Mouse (Mus musculus): ENCODE results near the gene Gba. TPM values are rescaled to one million over a fixed set of nuclear protein-coding genes. Genes with fewer than 3 reads are reported as not detected.

Gene Gba
- 14.9 and 15.3 TPM in 2 replicates for polyA plus RNA-seq (2012; ENCODE audit: low replicate concordance)

DNA sequence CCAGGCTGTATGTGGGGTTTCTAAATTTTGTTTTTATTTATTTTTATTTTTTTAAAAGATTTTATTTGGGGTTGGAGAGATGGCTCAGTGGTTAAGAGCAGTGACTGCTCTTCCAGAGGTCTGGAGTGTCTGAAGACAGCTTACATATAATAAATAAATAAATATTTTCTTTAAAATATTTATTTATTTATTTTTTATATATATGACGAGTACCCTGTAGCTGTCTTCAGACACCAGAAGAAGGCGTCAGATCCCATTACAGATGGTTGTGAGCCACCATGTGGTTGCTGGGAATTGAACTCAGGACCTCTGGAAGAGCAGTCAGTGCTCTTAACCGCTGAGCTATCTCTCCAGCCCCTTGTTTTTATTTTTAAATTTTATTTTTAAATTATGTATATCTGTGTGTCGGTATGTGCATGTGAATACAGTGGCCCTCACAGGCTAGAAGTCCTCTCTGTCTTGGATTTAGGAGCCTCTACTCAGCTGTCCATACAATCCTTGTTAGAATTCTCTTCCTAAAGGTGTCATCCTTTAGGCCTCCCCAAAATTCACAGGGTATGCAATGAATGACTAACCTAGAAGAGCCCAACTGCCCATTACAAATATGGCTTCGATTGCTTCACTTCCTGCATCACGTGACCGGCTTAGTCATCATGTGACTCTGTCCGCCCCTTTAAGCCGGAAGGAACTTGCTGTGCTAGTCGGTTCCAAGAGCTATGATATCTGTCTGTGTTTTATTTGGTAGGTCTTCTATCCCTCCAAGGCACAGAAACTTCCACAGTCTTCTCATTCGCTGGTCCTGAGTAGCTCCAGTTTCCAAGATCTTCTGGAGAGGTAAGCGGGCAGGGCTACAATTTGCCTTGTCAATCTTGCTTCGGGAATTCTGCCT lies at the start of gene Gba:
Gene Gba (plus strand): TSS at position 676 of the 889 bp plus-strand sequence.

DNA sequence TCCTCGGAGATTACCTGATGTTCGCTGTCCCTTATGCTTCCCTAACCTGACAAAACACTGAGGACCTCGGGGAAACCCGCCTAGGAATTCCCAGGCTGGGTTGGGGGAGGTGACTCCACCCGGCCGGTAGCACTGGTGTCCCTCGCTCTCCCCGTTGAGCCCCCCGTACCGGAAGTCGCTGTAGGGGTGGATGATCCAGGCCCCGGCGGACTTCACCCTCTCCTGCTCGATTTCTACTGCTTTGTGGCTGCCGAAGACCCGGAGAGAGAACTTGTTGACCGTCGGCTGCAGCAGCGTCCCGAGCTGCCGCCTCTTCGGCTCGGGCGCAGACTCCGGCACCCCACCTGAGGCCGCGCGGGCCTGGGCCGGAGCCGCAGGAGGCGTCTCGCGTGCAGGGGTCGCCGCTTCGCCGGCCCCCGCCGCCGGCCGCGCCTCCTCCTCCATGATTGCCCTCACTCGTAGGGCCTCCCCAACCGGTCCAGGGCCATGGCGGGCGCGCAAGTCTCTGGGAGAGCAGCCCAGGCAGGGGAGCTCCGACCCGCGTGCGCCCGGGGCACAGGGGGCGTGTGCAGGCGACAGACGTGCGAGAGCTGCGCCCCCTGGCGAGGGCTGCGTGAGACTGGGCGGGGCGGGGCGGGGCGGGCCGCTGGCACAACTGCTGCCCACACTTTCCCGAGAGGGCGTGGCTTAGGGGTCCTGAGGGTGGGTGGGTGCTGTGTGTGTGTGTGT lies 42.9 kb upstream of the Gba start, which contains the start of gene Hcn3:
Gene Hcn3 (minus strand): TSS at position 581 of the 729 bp plus-strand sequence.

DNA sequence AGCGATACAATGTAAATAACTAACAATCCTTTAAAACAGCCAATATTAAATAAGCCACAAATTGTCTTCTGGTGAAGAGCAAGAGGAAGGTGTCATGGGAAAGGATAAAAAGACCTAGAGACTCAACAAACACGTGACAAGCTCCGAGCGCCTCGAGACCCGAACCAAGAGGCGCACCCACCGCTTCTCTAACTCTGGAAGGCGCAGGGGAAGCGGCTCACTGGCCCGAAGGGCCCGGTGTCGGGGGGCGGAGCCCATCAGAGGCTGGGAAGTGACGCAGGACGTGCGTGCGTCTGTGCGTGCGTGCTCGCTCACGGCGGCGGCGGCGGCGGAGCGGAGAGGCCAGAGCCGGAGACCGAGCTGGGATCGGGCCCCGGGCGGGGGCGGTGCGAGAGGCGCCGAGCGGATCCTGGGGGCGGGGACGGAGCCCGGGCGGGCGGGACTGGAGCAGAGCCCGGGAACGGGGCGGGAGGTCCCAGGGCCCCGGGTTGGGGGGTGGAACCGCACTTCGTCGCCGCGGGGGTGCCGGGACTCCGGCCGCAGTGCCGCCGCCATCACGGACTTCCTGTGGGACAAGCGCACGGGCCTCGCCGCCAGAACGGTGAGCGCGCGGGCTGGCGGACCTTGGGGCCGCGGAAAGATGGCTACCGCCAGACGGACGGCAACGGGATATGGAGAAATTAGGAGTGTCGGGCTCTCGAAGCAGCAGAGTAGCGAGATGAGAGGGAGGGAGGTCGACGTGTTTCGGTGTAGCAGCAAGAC lies 38.0 kb upstream of the Gba start, which contains the start of gene Clk2:
Gene Clk2 (plus strand): TSS at position 290 of the 762 bp plus-strand sequence.

DNA sequence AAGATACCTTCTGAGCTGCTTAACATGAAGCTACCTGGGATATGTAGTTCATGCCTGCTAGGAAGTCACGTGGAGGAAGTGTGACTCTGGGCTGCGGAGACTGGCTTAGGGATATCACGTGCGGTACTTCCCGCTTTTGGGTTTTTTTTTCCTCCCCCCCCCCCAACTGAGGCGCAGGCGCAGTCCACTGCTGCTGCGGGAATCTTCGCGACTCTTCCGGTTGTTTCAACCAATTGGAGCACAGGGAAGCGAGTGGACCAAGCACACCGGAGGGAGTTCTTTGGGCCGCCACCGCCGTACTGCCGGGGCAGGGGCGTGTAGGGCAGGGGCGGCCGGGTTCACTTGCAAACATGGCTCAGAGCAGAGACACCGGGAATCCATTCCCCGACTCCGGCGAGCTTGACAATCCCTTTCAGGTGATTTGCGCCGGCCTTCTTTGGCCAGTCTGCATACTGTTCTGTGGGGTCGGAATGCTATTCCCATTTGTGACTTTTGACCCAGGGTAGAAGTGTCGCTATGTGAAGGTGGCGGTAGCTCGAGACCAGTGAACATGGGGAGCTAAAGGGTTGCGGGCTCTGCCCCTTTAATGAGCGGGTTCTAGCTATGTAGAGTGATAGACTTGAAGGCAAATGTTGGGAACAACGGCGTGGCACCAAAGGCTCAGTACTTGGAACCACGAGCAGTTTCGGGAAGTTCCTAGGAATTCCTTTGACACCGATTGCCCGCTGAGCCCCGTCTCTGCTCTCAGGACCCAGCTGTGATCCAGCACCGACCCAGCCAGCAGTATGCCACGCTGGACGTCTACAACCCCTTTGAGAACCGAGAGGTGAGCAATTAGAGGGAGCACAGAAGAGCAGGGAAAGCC lies 25.3 kb upstream of the Gba start, which contains the start of gene Scamp3:
Gene Scamp3 (plus strand): TSS at position 232 of the 865 bp plus-strand sequence.

DNA sequence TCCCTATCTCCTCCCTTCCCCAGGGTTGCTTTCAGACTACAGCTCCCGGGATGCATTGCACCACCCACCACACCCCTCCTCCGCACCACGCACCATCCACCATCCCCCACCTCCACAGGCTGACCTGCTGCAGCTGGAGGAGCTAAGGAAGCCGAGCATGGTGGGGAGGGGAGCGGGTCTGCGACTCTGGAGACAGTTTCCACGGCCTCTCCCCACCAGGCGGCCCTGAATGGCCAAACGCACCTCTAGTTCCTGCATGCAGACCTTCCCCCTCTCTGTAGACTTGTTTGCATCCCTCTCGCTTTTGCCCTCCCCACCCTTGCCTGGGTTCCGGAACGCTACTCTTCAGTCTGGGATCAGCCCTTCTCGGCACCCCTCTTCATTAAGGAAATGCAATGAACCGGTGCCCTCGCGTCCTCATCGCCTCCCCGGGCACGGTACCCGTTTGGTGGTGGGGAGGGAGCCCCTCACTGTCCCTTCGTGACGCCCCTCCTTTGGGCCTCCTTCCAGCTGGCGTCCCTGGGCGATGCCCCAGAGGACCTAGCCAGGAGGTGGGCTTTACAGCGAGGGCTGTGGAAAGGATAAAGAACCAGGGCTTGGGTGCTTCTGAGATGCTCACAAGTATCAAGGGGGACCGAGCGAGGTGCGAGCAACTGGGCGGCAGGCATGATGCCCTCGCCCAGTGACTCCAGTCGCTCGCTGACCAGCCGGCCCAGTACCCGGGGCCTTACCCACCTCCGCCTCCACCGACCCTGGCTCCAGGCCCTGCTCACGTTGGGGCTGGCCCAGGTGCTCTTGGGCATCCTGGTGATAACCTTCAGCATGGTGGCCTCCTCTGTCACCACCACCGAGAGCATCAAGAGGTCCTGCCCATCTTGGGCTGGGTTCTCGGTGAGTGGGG lies 19.4 kb upstream of the Gba start, which contains the start of gene Fam189b:
Gene Fam189b (plus strand): TSS at position 86 of the 901 bp plus-strand sequence.

DNA sequence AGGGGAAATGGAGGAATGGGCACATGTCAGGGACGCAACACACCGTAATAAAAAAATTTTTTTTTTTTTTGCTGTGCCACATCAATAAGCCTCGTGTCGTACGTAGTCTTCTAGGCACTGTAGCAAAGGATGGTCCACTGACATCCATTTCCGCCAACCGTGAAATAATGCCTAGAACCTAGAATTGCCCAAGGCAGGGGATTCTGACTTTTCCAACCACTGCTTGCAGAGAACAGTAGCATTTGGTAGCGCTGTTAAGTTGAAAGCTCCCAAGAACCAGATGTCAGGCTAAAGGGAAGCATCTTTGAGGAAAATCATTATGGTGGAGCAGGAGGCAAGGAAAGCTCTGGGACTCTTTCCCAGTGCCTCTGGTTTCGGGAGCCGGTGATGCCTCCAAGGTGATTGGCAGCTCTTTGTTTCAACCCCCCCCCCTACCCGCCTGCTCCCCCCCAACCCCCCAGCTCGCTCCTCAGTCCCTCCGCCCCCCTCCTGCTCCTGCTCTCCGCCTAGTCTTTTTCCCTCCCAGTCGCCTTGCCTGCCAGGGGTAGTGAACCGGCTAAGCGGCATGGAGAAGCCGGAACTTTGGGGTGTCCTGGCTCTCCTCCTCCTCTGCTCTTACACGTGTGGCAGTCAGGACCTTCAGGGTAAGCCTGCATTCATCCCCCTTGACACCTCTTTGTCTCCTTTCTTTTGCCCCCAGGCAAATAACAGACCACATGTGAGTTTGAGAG lies 12.1 kb downstream of the Gba start, which contains the start of gene Thbs3:
Gene Thbs3 (plus strand): TSS at position 500 of the 731 bp plus-strand sequence.

DNA sequence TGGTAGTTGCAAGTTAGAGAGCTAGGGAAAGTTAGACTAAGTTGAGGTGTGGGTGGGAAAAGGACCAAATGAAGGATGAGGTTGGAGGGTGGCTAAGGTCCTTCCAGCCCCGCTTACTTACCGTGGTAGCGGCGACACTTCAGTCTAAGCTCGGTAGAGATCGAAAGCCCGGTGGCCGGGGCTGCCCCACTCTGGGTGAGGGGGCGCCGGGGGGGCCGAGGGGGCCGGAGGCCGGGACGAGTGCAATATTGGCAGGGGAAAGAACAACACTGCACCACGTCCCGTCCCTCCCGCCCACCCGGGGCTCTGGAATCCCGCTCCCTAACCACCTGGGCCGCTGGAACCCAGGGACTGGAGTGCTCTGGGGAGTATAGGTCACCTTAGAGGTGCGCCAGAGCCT lies 24.2 kb downstream of the Gba start, which contains the start of gene Mtx1:
Gene Mtx1 (minus strand): TSS at position 189 of the 400 bp plus-strand sequence.

DNA sequence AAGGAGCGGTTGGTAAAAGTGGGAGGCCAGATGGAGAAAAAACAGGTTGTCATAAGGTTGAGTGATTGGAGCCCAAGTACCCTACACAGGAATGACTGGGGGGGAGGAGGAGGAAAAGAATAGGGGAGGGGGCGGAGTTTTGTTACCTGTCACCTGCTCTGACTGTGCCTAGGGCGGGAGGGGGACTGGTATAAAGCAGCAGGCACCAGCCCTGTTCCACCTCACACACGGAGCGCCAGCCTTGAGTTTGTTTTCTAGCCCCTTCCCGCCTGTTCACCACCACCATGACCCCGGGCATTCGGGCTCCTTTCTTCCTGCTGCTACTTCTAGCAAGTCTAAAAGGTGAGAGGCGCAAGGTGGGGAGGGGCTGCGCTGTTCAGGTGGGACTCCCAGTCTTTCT lies 26.1 kb downstream of the Gba start, which contains the start of gene Muc1:
Gene Muc1 (plus strand): TSS at position 222 of the 400 bp plus-strand sequence.

DNA sequence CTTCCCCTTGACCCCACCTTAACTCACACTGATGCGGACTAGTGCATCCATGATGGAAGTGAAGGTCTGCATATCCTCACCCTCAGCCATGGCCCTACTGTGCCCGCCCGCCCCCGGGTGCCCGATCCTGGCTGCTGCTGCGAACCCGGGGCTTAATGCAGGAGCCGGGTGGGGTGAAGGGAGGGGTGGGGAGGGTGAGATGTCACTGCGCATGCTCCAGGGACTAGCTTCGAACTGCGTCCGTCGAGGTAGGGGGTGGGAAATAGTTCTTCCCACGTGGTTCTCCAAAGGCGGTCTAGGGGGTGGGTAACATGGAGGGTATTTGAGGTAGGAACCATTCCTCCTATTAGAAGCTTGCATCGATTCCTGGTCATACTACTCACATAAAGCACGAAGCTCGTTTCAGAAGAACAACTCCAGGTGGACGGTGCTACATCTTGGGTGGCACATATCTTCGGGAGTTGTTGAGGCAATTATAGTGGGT lies 43.0 kb downstream of the Gba start, which contains the start of gene Krtcap2:
Gene Krtcap2 (plus strand): TSS at position 279 of the 484 bp plus-strand sequence.

DNA sequence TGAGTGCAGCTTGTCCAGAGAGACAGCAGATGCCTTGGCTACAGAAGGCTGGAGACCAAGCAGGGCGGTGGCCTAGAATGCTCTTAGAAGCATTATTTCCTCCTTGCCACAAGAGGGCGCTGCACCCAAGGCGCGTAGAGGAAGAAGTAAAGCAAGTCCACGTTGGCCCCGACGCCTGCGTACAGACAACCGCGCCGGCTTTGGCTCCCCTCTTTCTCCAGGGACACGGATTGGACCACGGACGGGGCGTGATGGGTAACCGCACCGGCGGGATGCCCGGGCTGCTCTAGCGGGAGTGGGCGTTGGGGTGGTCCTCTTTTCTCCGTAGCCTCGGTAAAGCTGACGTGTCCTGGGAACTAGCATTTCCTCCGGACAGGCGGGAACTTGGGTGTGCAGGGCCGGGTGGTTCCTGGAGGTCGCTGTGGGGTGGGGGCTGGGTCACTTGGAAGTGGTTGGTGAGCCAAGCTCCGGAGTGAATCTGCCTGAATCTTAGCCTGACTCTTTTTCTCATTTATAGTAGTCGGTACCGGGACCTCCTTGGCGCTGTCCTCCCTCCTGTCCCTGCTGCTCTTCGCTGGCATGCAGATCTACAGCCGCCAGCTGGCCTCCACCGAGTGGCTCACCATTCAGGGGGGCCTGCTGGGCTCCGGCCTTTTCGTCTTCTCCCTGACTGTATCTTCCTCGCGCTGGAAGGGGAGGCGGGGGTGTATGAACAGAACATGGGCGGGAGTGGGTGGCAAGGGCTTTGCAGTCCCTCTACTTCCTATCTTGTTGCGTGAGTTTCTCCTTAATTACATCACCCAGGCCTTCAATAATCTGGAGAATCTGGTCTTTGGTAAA lies 43.8 kb downstream of the Gba start, which contains the start of gene Trim46:
Gene Trim46 (minus strand): TSS at position 49 of the 840 bp plus-strand sequence.

Other genes starting within 250 kb of the Gba start
- 39.4 and 51.6 TPM in 2 replicates for gene Rusc1, start 109.6 kb upstream of the Gba start, polyA plus RNA-seq (2012; ENCODE audit: low replicate concordance)
- 0.68 TPM in 1 of 2 replicates, not detected in the other for gene Gm43738, start 101.8 kb upstream of the Gba start, polyA plus RNA-seq (2012; ENCODE audit: low replicate concordance)
- gene Fdps, start 101.0 kb upstream of the Gba start, polyA plus RNA-seq (2012; ENCODE audit: low replicate concordance) = 4.4 and 8.8 TPM in 2 replicates
- 5.5 and 56.5 TPM in 2 replicates for gene Pklr, start 66.8 kb upstream of the Gba start, polyA plus RNA-seq (2012; ENCODE audit: low replicate concordance)
- gene Hcn3, start 42.7 kb upstream of the Gba start, polyA plus RNA-seq (2012; ENCODE audit: low replicate concordance) = 3.0 and 4.4 TPM in 2 replicates
- gene Clk2, start 38.1 kb upstream of the Gba start, polyA plus RNA-seq (2012; ENCODE audit: low replicate concordance) = 48.8 and 75.7 TPM in 2 replicates
- gene Scamp3, start 25.5 kb upstream of the Gba start, polyA plus RNA-seq (2012; ENCODE audit: low replicate concordance) = 280 and 307 TPM in 2 replicates
- 144 and 333 TPM in 2 replicates for gene Fam189b, start 19.8 kb upstream of the Gba start, polyA plus RNA-seq (2012; ENCODE audit: low replicate concordance)
- 0.47 and 0.53 TPM in 2 replicates for gene Thbs3, start 12.3 kb downstream of the Gba start, polyA plus RNA-seq (2012; ENCODE audit: low replicate concordance)
- 196 and 222 TPM in 2 replicates for gene Mtx1, start 24.2 kb downstream of the Gba start, polyA plus RNA-seq (2012; ENCODE audit: low replicate concordance)
- 0.72 and 1.1 TPM in 2 replicates for gene Muc1, start 26.1 kb downstream of the Gba start, polyA plus RNA-seq (2012; ENCODE audit: low replicate concordance)
- 77.7 and 182 TPM in 2 replicates for gene Krtcap2, start 43.0 kb downstream of the Gba start, polyA plus RNA-seq (2012; ENCODE audit: low replicate concordance)
- gene Trim46, start 43.4 kb downstream of the Gba start, polyA plus RNA-seq (2012; ENCODE audit: low replicate concordance) = 7.9 and 14.5 TPM in 2 replicates
- 332 and 345 TPM in 2 replicates for gene Dpm3, start 56.4 kb downstream of the Gba start, polyA plus RNA-seq (2012; ENCODE audit: low replicate concordance)
- 38.7 and 63.5 TPM in 2 replicates for gene Slc50a1, start 67.6 kb downstream of the Gba start, polyA plus RNA-seq (2012; ENCODE audit: low replicate concordance)
- gene Efna1, start 78.2 kb downstream of the Gba start, polyA plus RNA-seq (2012; ENCODE audit: low replicate concordance) = 0.37 and 0.85 TPM in 2 replicates
- gene Efna3, start 120.0 kb downstream of the Gba start, polyA plus RNA-seq (2012; ENCODE audit: low replicate concordance) = not detected in 2 replicates
- gene Efna4, start 135.1 kb downstream of the Gba start, polyA plus RNA-seq (2012; ENCODE audit: low replicate concordance) = 0.65 and 1.9 TPM in 2 replicates
- 41.8 and 169 TPM in 2 replicates for gene Adam15, start 147.1 kb downstream of the Gba start, polyA plus RNA-seq (2012; ENCODE audit: low replicate concordance)
- not detected in 2 replicates for gene Dcst2, start 159.0 kb downstream of the Gba start, polyA plus RNA-seq (2012; ENCODE audit: low replicate concordance)
- gene Dcst1, start 162.3 kb downstream of the Gba start, polyA plus RNA-seq (2012; ENCODE audit: low replicate concordance) = not detected in 2 replicates
- 186 and 424 TPM in 2 replicates for gene Zbtb7b, start 191.8 kb downstream of the Gba start, polyA plus RNA-seq (2012; ENCODE audit: low replicate concordance)
- 0.49 TPM in 1 of 2 replicates, not detected in the other for gene Lenep, start 199.9 kb downstream of the Gba start, polyA plus RNA-seq (2012; ENCODE audit: low replicate concordance)
- 15.1 and 28.4 TPM in 2 replicates for gene Flad1, start 208.9 kb downstream of the Gba start, polyA plus RNA-seq (2012; ENCODE audit: low replicate concordance)
- gene Cks1b, start 215.5 kb downstream of the Gba start, polyA plus RNA-seq (2012; ENCODE audit: low replicate concordance) = 9.2 and 12.8 TPM in 2 replicates
- gene Shc1, start 215.5 kb downstream of the Gba start, polyA plus RNA-seq (2012; ENCODE audit: low replicate concordance) = 109 and 110 TPM in 2 replicates
- gene Pygo2, start 227.3 kb downstream of the Gba start, polyA plus RNA-seq (2012; ENCODE audit: low replicate concordance) = 170 and 494 TPM in 2 replicates
- 65.6 and 87.9 TPM in 2 replicates for gene Pbxip1, start 233.8 kb downstream of the Gba start, polyA plus RNA-seq (2012; ENCODE audit: low replicate concordance)

All from hematopoietic multipotent progenitor cell, adult 10-12 weeks (in vitro differentiated cells).